Mouse (Mus musculus) gastrocnemius, postnatal 36 days (tissue): ENCODE data around the gene Cd5l. TPM values are rescaled to one million over a fixed set of nuclear protein-coding genes. Genes with fewer than 3 reads are reported as not detected.

ENCODE experiments used
- DNase-seq, 2 experiments: peaks; one replicate each; pipeline ENCODE4 v3.0.0; 2022
- intact Hi-C: fragments of 180-260 bp; cut with DNase I; formaldehyde crosslinking; loops from one replicate; pipeline ENCODE4 v1.15.1; 2025
- total RNA-seq, 2 experiments: library from RNA; stranded (reverse); gene quantifications; 2 replicates each; pipeline ENCODE4 v1.2.3; 2021

Cd5l gene
- total RNA-seq, 2 experiments from 2014 or later = not detected

DNA sequence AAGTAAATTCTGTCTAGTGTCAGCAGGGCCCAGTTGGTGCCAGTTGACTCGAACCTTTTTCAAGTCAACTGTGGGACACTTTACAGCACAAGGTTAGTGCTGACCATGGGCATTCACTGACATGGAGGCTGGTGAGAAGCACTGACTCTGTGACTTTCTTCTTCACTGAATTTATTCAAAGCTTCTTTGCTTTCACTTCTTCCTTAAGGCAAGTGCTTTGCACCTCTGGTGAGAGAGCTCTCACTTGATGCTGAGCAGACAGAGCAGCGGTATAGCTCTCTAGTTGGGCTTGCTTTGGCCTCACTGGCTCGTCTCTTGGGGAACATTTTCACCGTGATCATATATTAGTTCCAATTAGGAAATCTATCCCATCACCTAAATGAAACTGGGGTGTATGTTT lies 42.2 kb downstream of the Cd5l start:
- DNase-seq = no peak
- intact Hi-C loops = no loop called here

GRCm38 (mm10) chr3:87401321-87401720 lies 43.6 kb downstream of the Cd5l start:
- no peak for DNase-seq
- intact Hi-C loops = no loop called here

DNA sequence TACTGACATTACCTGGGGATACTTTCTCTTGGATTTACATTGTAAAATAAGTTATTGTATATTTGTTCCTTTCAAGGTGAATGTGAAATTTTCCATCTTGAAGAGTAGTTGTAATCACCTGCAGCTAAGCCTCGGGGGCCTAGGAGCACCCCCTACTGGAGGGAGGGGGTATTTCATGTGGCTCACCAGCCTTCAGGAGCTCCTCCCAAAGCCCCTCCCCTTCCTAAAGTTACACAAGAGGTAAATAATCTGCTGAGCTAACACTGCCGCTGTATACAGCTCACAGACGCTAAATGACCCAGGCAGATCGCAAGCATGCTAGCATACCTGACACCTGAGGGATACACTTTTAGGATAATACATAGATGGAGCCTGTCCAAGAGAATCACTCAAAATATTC lies 50.5 kb downstream of the Cd5l start:
- intact Hi-C loops = no loop called here
- DNase-seq = no peak

- no peak for DNase-seq
- intact Hi-C loops = no loop called here
These were observed 51.7 kb downstream of the Cd5l start for GRCm38 (mm10) chr3:87409196-87409935.

- DNase-seq = no peak
- intact Hi-C loops = loop anchor here (2.0 to 5.0 kb wide), 2 partner anchors 88 to 152 kb away; no protein-coding TSS in a partner anchor
These were observed 52.9 kb downstream of the Cd5l start for GRCm38 (mm10) chr3:87410605-87411004.

GRCm38 (mm10) chr3:87411150-87411549 lies 53.5 kb downstream of the Cd5l start:
- intact Hi-C loops = loop anchor here (2.0 to 5.0 kb wide), 2 partner anchors 88 to 151 kb away; no protein-coding TSS in a partner anchor
- DNase-seq = peak in 1 of 2 experiments; percentile 15

GRCm38 (mm10) chr3:87420645-87421044 lies 63.0 kb downstream of the Cd5l start:
- no peak for DNase-seq
- intact Hi-C loops = no loop called here

Other genes with a start within 250 kb of the Cd5l start
- gene Kirrel, start 183.1 kb upstream of the Cd5l start, total RNA-seq = 1 to 10 TPM; 4.3 to 4.4 TPM
- gene Fcrls, start 94.1 kb upstream of the Cd5l start, total RNA-seq = 1 to 10 TPM; 1.4 to 2.7 TPM
- gene Fcrl1, start 18.5 kb downstream of the Cd5l start, total RNA-seq = not detected
- not detected for gene Fcrl5, start 77.9 kb downstream of the Cd5l start, total RNA-seq
- gene Etv3, start 167.5 kb downstream of the Cd5l start, total RNA-seq = 1 to 10 TPM; 8.1 to 9.5 TPM